Mouse (Mus musculus) brain, embryonic 18.5 days (tissue): ENCODE data around the gene Batf.
"Not testable (repeated sequence)": the region's sequence is repeated elsewhere in the genome, so short reads cannot be mapped to it uniquely, and the experiment has no call there.

ENCODE experiments used
- DNase-seq: peaks from one replicate; pipeline ENCODE4 v3.0.0-alpha.2; 2012; ENCODE audit warnings: low read depth, low spot score

Batf gene

DNA sequence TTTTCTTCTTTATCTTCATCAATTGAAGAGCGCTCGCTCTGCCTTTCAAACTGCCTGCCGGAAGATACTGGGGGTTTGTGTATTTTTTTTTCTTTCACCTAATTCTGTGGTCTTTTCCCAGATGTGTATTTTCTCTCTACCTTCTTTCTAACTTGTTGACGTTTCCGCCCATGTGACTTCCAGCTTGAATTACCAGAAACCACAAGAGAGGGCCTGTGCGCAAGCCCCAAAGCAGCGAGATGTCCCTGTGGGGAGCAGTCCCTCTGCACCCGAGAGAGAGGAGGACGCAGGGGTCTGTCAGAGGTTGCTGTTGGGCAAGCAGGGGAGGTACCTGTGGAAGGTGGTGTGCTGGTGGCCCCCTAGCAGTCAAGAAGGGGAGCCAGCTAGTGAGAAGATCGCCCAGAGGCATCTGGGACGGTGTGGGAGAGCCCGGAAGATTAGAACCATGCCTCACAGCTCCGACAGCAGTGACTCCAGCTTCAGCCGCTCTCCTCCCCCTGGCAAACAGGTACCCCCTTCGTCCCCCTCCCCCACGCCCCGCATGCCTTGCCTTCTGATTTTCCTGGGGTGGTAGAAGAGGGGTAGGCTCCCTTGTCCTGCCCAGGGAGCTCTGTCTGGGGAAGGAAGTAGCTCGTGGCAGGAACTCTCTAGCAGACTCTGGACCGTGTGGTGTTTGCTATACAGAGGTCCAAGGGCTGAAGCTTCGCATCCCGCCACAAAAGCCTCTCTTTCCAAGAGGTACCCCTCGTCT is at the start of gene Batf:
Gene Batf, plus strand, starts transcription at position 204 of the 751 bp plus-strand sequence.
- no peak for DNase-seq

DNA sequence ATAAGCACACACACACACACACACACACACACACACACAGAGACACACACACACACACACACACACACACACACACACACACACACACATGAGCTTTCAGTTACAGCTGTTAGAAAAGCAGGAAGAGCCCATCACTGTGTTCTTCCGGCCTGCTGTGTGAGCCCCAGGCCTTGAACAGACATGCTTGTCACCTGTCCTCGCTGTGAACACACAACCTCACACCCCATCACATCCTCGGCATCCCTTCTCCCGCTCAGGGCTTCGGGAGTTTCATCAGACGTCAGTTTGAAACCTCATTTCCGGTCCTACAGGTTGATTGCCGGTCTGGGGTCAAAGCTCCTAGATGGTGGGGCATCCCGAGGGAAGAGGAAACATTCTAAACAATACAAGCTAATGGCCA is 48.5 kb upstream of the Batf start:
- no peak for DNase-seq

DNA sequence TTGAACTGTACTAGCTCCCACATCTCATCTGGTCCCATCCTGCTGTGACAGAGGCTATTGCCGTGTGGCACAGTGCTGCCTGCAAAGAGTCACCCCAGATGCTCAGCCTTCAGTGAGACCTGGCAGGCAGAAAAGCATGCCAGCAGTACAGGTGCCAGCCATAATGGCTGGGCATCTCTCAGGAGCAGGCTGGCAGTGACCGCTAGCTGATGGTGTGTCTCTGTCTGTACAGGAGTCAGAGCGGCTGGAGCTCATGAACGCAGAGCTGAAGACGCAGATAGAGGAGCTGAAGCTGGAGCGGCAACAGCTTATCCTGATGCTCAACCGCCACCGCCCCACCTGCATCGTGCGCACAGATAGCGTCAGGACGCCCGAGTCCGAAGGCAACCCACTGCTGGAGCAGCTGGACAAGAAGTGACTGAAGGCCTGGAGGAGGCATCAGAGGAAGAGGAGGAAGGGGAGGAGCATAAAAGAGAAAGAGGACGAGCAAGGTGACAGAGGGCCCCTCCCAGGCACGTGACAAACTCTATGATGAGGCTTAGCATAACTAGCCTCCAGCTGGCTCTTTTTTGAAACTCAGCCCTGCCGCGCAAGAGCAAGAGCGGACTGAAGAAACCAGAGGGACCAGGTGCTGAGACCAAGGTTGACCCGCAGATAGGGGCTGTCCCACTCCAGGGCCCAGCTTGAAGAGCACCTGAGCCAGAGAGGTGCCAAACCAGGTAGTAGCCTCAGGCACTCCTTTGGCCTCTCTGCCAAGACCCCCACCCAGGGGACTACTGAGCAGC is 47.7 kb upstream of the Batf start:
- no peak for DNase-seq

DNA sequence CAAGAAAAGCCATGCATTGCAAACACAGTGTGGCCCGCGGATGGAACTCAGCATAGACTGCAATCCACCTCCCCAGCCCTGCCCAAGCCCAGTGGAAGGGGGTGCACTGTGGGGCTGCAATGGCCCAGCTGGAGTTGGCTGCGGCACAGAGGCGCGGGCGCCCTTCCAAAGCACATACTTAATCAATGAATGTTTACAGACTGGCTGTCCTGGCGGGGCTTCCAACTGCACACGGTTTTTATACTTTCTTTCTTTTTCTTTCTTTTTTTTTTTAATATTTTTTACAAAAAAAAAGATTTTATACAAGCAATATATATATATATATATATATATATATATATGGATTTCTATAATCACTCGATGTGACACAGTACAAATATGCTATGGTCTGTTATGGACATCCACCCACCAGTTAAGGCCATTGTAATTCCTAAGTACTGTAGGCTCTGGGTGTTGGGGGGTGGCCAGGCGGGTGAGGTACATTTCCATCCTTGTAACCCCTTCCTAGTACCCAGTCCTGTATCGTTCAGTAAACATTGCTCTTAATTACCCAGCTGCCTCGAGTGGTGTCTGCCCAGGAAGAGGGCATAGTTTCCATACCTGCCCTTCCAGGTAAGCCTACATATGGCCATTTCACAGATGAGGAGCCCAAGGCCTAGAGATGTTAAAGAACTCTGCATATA is 47.0 kb upstream of the Batf start:
- no peak for DNase-seq

DNA sequence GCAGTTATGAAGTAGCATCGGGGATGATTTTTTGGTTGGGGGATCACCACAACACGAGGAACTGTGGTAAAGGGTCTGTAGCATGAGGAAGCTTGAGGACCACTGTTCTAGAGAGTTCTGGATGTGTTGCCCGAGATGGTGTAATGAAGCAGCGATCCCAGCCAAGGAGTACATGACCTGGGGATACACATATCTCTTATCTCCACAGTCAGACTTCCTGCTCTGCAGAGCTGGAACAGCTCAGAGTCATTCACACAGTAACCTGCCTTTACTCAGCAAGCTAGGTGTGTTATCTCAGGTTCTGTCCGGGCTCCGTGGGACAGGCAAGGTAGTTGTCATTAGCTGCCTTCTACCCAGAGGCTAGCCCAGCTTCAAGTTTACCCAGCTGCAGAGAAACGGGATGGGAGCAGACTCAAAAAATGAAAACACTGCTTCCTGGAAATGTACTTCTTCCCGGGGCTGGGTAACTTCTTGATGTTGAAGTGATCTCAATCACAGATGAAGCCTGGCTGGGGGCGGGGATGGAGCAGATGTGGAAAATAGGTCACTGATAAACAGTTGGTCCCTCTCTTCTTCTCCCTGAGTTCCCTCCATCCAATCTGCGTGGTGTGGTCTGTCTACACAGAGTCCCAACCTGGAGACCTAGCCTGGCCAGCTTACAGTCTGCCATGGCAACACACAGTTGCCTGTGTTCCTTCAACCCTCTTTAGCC is 45.5 kb upstream of the Batf start:
- no peak for DNase-seq

DNA sequence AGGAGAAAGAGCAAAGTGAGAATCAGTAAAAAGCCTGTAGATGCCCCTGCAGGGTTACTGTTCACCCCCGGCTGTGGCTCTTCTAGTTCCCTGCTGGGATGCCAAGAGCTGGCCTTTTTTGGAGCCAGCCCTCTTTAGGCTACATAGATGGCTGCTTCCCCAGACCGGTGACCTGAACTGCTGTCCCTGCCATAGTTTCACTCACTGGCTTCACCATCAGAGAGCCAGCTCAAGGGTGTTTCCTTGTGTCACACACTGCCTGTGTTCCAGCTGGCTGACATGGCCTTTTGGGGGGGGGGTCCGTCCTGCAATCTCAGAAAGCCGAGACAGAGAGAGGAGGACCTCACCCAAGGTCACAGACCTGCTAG is 44.9 kb upstream of the Batf start:
- DNase-seq: no peak

DNA sequence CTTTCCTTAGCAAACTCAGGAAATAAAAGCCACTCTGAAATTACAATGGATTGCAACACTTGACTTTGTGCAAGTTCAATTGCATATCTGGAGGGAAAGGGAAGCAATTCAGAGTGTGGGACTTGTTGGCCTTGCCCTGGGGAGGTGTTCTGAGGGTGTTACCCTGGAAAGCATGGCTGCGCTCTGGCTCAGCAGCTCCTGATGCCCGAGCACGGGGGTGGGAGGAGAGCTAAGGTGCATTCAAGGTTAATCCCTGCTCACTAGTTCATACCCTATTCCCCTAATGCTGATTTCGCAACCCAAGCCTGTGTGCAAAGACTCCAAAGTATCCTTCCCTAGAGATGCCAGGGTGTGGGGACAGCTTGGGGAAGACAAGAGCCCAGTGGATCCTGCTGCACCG is 42.7 kb upstream of the Batf start:
- no peak for DNase-seq

DNA sequence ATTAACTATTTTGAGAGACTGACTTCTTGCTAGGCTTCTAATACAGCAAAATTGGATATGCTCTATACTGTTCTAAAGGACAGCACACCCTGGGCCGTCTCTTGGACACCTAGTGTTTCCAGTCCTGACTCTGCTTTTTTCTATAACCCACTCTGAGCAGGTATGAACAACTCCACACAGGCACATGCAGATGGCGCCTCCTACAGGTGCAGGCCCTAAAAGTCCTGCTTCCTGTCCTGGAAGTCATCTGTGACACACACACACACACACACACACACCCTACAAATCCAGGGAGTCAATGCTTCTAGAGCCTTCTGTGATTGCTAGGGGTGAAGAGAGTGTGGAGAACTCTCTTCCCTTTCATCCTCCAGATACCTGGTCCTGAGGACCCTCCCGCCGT is 40.8 kb upstream of the Batf start:
- no peak for DNase-seq

DNA sequence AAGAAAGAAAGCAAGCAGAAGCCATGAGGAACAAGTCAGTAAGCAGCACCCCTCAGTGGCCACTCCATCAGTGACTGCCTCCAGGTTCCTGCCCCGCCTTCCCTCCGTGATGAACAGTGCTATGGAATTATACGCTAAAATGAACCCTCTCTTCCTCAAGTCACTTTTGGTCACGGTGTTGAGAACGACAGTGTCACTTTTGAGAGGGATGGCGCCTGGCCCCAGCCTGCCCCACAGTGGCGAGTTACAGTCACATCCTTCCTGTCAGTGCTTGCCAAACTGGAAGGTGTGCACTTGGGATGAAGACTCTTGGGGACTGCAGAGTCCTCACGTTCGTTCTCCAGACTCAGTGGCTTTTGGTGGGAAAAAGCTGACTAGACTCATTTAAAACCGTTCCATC is 39.1 kb upstream of the Batf start:
- no peak for DNase-seq

DNA sequence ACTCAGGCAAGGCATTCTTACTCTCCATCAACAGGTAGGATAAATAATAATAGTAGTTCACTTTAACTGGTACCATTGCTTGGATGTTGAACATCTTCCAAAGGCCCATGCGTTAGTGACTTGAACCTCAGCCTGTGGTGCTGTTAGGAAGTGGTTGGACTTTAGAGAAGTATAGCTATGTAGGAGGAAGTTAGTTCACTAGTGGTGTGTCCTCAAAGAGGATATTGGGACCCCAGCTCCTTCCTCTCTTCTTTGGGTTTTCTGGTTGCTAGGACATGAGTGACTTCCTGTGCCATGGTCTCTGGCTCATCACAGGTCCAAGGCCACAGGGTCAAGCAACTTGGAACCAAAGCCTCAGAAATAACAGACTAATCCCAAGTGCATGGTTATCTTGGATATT is 38.5 kb upstream of the Batf start:
- no peak for DNase-seq

DNA sequence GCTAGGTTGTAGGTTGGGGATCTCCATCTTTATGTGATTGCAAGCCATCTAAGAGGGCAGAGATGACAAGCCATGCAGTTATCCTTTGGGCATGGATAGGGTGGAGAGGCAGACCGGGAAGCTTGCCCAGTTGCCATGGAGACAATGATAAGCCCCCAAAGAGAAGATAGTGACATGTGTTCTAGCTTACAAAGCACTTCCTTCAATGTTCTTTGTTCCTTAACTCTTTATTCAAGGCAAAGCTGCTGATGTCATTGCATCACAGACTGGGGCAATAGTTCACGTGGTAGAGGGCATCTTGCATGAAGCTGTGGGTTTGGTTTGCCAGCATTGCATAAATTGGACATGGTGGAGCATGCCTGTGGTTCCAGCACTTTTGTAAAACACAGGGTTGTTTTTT is 27.1 kb upstream of the Batf start:
- peak; percentile 16 for DNase-seq

DNA sequence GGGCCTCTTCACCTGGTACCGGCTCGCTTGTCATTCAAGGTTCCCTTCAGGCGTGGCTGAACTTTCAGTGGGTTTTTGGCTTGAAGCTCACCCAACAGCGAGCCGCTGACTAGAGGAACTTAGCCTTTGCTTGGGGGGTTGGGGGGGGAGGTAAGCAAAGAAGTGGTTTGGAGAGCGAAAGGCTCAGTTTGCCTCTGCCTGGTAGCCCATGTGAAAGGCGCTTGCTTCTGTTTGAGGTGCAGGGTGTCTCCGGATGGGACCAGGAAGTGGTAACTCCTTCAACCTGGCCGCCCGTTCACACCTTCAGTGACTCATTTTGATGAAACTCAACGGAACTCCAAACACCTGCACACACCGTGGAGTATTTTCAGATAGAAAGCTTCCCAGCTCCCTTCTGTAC is 25.6 kb upstream of the Batf start:
- no peak for DNase-seq

DNA sequence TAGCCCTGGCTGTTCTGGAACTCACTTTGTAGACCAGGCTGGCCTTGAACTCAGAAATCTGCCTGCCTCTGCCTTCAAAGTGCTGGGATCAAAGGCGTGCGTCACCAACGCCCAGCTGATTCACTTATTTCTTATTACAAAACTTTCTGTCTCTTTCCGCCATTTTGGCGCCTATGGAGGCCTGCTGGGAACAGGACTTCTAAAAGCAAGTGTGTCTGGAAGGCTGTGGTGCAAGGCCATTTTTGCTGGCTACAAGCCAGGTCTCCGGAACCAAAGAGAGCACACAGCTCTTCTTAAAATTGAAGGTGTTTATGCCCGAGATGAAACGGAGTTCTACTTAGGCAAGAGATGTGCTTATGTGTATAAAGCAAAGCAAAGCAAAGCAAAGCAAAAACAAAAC is 24.2 kb upstream of the Batf start:
- not testable (repeated sequence) for DNase-seq

DNA sequence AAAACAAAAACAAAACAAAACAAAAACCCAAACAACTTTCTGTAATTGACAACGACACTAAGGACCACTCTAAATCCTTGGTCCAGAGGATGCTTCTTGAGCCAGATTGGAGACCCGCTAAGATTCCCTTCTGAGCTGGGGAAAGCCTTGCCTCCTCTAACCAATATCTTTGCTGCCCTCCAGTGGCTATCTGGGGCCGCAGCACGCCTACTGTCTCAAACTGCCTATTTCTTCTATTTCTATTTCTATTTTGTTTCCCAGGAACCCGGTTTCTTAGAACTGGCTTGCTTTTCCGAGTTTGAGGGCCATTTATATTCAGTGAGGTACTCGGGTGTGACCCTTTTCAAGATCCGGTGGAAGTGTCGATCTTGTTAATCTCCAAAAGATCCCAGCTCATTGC is 23.6 kb upstream of the Batf start:
- DNase-seq: peak; percentile 50

DNA sequence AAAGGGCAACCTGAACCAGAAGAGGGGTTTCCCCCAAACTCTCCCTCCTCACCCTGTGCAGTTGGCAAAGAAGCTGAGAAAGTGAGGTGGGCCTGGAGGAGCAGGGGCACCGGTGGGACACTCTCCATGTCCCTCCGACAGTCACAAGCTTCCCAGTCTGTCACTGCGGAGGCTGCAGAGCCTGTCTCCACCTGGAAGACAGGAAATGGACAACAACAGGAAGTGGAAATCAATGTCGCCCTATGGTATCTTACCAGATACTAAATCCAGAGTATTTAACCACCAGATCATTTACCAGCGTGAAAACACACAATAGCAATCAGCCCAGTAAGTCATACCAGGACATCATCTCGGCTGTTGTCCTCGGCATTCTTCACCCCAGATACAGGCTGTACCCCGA is 20.4 kb upstream of the Batf start:
- DNase-seq: no peak

DNA sequence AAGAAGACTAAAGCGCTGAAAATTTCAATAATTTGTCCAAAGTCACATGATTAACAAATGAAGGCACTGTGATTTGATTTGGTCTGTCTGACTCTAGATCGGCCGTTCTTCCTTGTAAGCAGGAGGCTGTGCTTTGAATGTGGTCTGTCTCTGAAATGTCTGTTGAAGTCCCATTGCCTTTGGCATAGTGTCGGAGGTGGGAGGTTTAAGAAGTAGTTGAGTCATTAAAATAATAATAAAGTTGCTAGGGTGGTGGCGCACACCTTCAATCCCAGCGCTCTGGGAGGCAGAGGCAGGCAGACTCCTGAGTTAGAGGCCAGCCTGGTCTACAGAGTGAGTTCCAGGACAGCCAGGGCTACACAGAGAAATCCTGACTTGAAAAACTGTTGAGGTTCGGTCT is 19.4 kb upstream of the Batf start:
- no peak for DNase-seq

DNA sequence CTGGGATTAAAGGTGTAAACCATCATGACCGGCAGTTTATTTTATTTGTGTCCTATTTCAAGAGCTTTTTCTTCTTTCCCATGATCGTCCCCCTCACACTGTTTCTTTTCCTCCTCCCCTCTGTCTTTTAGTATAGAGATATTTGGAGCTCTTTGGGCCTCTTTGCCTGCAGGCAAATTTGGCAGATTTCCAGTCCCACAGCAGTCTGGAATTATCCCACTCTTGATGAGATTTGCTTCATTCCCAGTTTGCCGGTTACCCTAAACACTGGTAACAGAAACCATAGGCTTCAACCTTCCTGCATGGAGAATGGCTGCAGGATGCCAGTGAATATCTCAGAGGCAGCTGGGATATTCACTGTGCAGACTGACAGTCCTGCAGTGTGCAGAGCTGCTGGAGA is 17.8 kb upstream of the Batf start:
- DNase-seq: no peak

DNA sequence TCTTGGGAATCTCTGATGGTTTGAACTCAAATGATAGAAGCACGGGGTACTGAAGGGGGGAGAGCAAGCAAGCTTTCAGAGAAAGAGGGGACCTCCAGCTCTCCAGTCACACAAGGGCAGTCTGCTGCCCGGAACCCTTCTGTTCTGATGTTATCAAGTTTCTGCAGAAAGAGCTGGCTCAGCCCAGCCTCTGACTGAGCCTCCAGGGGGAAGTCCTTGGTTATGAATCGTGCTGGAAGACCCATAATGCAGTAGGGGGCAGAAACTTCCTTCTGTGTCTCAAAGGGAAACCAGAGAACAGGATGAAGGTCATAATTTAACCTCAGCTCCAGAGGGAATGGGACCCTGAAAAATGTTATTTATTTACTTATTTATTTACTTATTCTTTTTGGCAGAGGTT is 16.4 kb upstream of the Batf start:
- DNase-seq: no peak

DNA sequence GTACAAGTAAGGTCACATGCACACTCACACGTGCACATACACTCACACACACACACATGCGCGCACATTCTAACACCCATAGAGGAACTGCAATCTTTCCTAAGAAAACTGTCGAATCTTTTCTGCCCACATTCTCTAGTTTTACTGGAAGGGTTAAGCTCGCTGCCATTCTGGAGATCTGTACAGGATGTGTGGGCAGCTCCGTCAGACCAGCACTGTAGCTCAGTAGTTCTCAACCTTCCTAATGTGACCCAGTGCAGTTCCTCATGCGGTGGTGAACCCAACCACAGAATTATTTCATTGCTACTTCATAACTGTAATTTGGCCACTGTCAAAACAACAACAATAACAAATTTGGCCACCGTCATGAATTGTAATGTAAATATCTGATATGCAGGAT is 12.6 kb upstream of the Batf start:
- no peak for DNase-seq

DNA sequence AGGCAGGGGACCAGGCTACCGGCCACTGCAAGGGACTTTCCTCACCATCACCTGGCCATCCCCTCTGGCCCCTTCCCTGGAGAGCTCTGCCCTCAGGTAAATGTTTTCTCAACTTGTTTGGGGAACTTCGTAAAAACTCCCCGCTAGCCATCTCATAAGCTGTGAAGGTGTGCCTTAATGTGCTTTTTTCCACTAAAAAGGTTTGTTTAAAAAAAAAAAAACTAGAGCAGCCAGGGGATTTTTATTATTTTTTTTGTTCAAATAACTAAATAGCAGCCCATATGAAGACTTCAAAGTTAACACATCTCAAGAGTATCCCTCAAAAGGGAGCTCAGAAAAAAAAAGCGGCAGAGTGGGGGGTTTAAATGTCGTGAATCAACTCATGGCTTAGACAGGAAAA is 7.4 kb upstream of the Batf start:
- no peak for DNase-seq

DNA sequence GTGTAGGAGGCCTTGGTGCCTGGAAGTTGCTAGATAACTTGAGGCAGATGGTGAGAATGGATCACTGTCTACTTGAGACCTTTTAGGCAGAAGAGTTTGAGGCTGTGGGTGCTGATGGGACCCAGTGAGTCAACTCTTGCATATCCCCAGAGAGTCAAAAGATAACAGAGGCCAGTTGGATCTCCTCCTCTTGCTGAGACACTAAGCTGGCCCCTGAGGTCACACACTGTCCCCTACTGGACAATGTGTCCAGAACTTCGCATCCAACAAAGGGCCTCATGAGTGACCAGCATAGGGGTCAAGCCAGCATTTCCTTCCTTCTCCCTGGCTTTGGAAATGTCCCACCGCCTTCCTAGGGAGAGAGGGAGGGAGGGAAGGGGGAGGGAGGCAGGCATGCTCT is 6.7 kb upstream of the Batf start:
- DNase-seq: no peak

DNA sequence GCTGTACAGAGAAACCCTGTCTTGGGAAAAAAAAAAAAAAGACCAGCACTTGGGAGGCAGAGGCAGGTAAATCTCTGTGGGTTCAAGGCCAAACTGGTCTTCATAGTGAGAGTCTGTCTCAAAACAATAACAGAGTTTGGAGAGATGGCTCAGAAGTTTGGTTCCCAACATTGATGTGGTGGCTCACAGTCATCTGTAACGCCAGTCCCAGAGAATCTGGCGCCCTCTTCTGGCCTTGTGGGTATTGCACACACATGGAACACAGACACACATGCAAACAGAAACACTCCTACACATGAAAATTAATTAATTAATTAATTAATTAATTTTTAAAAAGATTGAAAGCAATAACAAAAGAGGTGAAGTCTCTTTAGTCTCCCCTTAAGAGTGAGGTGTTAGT is 4.1 kb upstream of the Batf start:
- DNase-seq: no peak
